Mouse (Mus musculus) left cerebral cortex, adult 2 months (tissue): ENCODE measurements around the gene Ttpal. TPM values are rescaled to one million over a fixed set of nuclear protein-coding genes. Genes with fewer than 3 reads are reported as not detected.

Source experiments
- DNase-seq, 2 experiments: peaks; one replicate each; pipeline ENCODE4 v3.0.0; 2021 to 2022; ENCODE audit warnings: low spot score in 2 of 2, mixed read lengths in 1 of 2; ENCODE audit errors: extremely low spot score in 1 of 2
- H3K27ac ChIP-seq: fragments of 200-600 bp; 2 replicates; pipeline ENCODE4 v1.8.1; 2022
- H3K4me3 ChIP-seq: fragments of 200-600 bp; 2 replicates; pipeline ENCODE4 v1.8.1; 2022
- CTCF ChIP-seq: fragments of 200-600 bp; IDR thresholded peaks from 2 replicates; pipeline ENCODE4 v1.8.1; 2022; ENCODE audit warnings: antibody characterized with exemption, mild to moderate bottlenecking, moderate library complexity
- intact Hi-C: fragments of 180-260 bp; cut with DNase I; formaldehyde crosslinking; loops from one replicate; pipeline ENCODE4 v1.15.1; 2025
- long read RNA-seq, 2 experiments: library from polyadenylated mRNA; stranded (forward); transcript quantifications; one replicate each; pipeline ENCODE4 v2.0.0; 2021; ENCODE audit warnings: borderline mapping rate in 2 of 2
- total RNA-seq, 2 experiments: library from RNA; stranded (reverse); gene quantifications; 2 replicates each; pipeline ENCODE4 v1.2.3; 2021

Gene Ttpal
- 10 to 100 TPM; 69.9 to 81.2 TPM for total RNA-seq
- long read RNA-seq, experiment 1, full-length matches to known transcripts, result 59 of 98 reads
- long read RNA-seq, experiment 1, partial matches to known transcripts, result 24 of 98 reads
- long read RNA-seq, experiment 1, other reads (novel, unspliced or antisense), result 15 of 98 reads
- long read RNA-seq, experiment 2, full-length matches to known transcripts, result 32 of 66 reads
- long read RNA-seq, experiment 2, partial matches to known transcripts, result 2 of 66 reads
- long read RNA-seq, experiment 2, other reads (novel, unspliced or antisense), result 32 of 66 reads

DNA sequence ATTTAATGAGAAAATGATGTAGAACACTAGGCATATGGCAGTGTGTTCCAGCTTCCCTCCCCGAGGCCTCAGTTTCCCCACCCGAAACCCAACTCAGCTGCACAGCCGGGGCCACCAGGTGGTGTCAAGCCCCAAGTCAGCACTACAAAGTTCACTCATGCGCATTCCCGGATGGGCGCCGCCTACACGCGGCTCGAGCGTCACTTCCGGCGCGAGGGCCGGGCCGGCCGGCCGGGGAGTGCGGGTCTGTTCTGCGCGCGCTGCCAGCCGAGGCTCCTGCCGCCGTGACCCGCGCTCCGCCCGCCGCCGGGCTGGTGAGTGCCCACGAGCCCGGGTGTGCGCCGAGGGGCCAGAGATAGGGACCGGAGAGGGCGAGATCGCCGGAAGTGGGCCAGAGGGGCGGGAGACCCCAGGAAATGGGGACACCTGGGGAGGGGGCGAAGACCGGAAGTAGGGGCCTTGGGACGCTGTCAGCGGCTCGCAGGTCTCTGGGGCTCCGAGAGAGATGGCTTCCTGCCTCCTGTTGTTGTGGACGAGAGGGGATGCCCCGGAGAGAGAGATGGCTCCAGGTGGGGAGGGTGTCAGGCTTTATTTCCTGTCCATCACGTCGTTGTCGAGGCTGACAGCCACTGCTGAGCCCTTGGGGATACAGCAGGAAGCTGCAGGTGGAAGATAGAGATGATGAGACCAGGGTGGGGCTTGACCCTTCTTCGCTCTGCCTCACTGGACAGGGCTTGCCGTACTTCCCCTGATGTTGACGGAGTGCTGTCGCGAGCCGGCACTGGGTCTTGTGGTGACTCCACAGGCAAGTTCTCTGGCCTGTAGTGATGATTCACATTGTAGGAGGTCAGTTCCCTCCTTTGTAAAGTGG, at the start of gene Ttpal:
TSS of gene Ttpal (plus strand) at position 214 of the 871 bp plus-strand sequence.
- DNase-seq, result peak; percentile 89 to 90
- intact Hi-C loops, result no loop called here
- peak; percentile 64 for TF ChIP-seq CTCF

DNA sequence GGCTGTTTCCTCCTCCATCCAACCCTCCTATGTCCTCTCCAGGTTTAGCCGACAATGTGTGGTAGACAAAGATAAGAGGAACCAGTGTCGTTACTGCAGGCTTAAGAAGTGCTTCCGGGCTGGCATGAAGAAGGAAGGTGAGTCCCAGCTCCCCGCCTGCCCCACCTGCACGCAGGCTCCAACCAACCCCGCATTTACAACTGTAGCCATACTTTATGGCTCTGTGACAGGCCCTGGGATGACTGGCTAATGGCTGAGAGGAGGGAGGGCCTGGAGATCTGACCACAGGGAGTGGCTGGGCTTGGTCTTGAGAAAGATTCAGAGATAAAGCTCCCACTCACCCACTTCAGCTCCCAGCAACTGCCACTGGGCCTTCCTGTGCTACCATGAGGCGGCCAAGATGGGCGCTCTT, 49.6 kb upstream of the Ttpal start:
- no peak for DNase-seq
- Histone ChIP-seq H3K27ac (no peak overlapping the region), H3K4me3 (no peak overlapping the region)
- intact Hi-C loops, result no loop called here
- TF ChIP-seq CTCF, result no peak

More for the DNA sequence above, at the start of gene Ttpal:
- Histone ChIP-seq H3K4me3 (peak within 1 kb of the TSS; percentile 84), H3K27ac (peak within 1 kb of the TSS; percentile 94)

DNA sequence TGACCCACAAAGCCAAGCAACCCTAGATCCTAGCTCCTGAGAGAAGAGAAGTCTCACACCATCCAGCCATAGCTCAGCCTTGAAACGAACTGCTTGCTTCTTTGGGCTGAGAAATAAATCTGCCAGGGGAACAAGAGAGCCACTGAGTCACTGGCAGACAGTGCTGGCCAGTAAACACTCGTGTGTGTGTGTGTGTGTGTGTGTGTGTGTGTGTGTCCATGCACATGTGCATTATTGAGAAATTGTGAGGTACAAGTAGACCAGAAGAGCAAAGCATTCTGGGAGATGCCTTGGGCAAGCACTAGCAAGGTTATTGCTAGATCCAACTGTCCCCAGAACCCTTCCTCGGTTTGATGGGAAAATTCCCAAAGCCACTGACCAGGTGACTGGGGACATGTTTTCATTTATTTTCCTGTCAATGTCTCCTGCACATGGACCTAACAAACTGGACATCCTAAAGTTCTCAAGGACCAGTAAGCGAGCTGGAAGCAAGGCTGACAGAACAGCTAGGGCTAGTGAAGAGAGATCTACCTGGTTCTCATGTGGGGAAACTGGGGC, 47.6 kb upstream of the Ttpal start:
- Histone ChIP-seq H3K4me3 (no peak overlapping the region), H3K27ac (no peak overlapping the region)
- intact Hi-C loops, result no loop called here
- no peak for DNase-seq
- no peak for TF ChIP-seq CTCF

DNA sequence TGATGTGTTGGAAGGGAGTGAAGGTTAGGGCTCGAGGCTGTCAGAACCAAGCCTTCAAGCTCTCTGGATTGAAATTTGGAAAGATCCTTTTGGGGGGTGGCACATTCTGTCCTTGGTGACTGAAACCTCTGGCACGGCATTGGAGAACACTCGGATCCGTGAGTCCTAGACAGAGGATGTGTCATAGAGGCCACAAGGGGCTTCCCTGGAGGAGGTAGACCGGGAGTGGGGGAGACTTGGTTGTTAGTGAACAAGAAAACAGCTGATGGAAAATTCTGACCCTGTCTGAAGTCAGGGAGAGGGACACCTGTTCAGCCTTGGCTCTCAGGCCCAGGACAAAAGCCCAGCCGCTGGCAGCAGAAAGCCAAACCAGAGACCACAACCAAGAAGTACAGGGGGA, 47.1 kb upstream of the Ttpal start:
- no peak for TF ChIP-seq CTCF
- H3K4me3 ChIP-seq, result no peak overlapping the region
- DNase-seq, result no peak
- H3K27ac ChIP-seq, result no peak overlapping the region
- intact Hi-C loops, result no loop called here

DNA sequence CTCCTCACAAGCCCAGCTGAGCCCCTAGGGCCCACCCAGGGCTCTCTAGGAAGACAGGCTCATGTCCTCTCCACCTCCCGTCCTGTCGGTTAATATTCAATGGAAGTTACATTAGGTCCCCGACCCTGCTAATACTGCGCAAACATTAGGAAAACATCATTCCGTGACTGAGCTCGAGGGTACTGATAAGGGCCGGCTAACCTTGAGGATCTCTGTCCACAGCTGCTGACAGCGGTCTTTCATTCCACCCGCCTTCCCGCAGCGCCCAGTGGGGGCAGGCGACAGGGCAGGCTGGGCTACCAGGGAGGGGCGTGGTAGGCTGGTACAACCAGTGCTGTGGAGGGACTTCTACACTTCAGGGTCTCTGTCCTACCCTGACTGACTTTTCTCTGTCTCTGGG, 46.7 kb upstream of the Ttpal start:
- intact Hi-C loops, result no loop called here
- no peak for TF ChIP-seq CTCF
- H3K27ac ChIP-seq, result no peak overlapping the region
- no peak overlapping the region for H3K4me3 ChIP-seq
- no peak for DNase-seq

DNA sequence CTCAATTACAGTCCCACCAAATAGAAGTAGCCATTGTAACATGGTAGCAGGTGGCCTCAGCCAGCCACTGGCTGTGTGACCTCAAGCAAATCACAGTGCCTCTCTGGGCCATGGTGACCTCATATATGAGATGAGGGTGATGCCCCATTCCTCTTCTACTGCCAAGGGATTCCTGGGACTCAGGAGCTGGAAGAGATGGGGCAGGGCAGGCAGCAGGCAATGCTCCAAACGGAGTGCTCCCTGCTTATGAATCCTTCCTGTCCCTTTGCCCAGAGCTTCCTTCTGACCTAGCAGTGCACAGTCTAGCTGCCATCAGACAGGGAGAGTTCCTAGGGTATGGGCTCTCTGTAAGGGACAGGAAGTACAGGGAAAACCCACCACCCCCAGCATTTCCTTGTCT, 43.6 kb upstream of the Ttpal start:
- Histone ChIP-seq H3K27ac (no peak overlapping the region), H3K4me3 (no peak overlapping the region)
- intact Hi-C loops, result no loop called here
- no peak for DNase-seq
- TF ChIP-seq CTCF, result no peak

DNA sequence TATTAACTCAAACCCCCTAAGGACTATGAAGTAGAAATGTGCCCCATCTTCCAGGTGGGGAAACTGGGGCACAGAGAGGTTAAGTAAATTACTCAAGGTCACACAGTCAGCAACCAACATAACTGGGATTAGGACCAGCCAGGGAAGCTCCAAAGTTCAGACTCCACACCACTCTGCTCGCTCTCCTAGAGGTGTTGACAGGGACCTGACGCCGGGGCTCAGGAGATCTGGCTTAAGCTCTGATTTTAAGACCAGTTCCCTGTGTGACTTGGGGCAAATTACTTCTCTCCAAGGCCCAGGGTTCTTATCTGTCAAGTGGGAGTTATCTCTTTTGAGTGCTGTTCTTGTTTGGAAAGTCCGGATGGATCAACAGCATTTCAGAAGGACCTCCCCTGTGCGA, 42.9 kb upstream of the Ttpal start:
- Histone ChIP-seq H3K27ac (no peak overlapping the region), H3K4me3 (no peak overlapping the region)
- DNase-seq, result no peak
- no peak for TF ChIP-seq CTCF
- intact Hi-C loops, result no loop called here

DNA sequence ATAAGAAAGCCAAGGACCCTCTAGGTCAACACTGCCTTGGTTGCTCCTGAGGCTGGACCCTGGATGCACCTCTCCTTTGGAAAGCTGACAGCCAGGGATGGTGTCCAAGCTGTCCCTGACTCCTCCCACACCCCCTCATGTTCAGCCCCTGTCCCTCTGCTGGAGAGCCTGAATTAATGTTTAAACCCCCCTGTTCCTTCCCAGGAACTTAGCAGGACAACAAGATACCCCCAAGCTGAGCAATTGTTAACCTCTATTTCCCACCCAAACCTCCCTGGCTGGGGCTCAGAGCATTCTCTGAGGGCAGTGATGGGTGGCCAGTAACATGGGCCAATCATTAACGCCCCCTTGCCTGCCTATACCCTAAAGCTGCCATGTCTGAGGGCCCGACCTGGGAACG, 41.9 kb upstream of the Ttpal start:
- TF ChIP-seq CTCF, result no peak
- intact Hi-C loops, result no loop called here
- DNase-seq, result no peak
- H3K27ac ChIP-seq, result no peak overlapping the region
- H3K4me3 ChIP-seq, result no peak overlapping the region

DNA sequence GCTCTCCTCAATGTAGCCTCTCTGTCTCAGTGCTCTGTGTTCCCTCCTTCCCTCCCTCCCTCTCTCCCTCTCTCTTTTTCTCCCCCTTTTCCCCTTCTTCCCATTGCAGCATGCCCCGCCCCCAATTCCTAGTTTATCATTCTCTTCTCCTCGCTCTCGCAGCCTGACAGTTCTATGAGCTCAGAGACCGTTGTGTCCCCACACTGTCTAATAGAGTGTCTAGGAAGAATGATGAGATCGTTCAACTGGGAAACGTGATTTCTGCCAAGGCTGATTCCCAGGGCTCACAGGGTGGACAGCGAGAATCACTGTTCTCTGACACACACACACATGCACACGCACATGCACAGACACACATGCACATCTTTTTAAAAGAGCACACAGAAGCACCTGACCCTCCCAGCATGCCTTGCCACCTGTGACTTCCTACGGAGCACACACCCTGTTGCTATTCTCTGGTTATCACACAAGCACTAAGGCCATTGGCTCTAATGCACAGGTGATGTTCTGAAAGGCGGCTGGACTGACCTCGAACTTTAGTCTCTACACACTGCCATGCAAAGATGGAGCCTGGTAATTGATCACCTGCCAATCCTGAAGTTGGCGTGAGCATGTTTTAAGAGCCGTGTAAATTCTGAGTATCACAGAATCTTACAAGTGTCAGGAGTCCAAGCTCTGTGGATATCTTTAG, 40.7 kb upstream of the Ttpal start:
- intact Hi-C loops, result no loop called here
- Histone ChIP-seq H3K4me3 (no peak overlapping the region), H3K27ac (no peak overlapping the region)
- TF ChIP-seq CTCF, result no peak
- DNase-seq, result no peak

DNA sequence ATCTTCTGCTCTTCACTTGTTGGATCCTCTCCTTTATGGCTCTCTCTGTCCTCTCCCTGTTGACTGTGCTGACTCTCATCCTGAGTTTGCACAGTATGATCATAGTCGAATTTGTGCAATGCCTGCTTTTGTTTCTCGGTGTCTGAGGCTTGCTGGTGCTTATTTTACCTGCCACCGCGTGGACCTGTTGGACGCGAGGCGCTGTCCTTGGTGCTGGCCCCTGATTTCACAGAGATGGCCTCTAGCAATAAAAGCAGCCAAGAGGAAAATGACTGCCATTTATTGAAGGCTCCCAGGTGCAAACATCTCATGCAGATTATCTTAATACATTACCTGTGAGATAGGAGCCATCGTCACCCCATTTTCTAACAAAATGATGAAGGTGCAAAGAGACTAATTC, 37.5 kb upstream of the Ttpal start:
- no peak for DNase-seq
- H3K4me3 ChIP-seq, result no peak overlapping the region
- intact Hi-C loops, result no loop called here
- H3K27ac ChIP-seq, result no peak overlapping the region
- TF ChIP-seq CTCF, result no peak

DNA sequence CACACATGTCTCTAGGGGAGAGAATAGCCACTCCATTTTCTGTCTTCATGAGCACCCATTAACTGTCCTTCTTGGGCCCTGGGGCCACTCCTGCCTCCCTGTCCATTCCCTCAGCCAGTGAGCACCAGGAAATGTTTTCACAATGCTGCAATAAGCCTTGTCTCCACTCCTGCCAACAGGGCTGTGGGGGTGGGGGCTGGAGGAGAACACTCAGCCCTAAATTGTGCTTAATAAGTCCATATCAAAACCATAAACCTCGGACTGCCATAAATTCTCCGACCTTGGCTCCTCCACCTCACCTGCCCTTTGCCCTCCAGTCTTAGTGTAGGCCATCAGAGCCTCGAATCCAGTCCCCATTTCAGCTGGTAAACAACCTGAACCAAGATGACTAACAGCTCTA, 27.8 kb upstream of the Ttpal start:
- no peak overlapping the region for H3K27ac ChIP-seq
- intact Hi-C loops, result no loop called here
- H3K4me3 ChIP-seq, result no peak overlapping the region
- TF ChIP-seq CTCF, result no peak
- no peak for DNase-seq

DNA sequence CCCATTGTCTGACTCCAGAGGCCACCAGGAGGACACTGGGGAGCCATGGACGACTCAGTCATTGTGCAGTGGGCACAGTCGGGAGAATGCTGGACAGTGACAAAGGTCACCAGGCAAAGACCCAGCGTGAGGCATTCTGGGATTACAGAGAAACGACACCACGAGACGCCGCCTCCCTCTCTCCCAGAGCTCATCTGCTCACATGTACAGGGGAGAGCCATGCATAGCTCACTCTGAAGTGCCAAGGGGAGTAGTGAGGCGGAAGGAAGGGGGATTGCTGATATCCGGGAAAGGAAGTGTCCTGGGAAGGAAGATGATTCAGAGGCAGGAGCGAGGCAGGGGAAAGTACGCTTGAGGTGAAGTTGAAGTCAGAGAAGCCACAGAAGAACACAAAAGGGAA, 26.9 kb upstream of the Ttpal start:
- Histone ChIP-seq H3K27ac (no peak overlapping the region), H3K4me3 (no peak overlapping the region)
- no peak for DNase-seq
- no peak for TF ChIP-seq CTCF
- intact Hi-C loops, result no loop called here
